Mouse (Mus musculus) cerebellum, adult 2 months (tissue): Measurements from ENCODE around the gene Tspan12.
"Not testable (repeated sequence)": the region's sequence is repeated elsewhere in the genome, so short reads cannot be mapped to it uniquely, and the experiment has no call there.

Source experiments
- CTCF ChIP-seq: fragments of 200-500 bp; IDR thresholded peaks from 2 replicates; pipeline ENCODE4 v1.5.1; 2011; ENCODE audit warnings: low read depth, mild to moderate bottlenecking, control low read depth, low read length, moderate library complexity, borderline replicate concordance; ENCODE audit not compliant: insufficient read depth
- POLR2A ChIP-seq: fragments of 200-500 bp; IDR thresholded peaks from 2 replicates; pipeline ENCODE4 v1.6.1; 2011; ENCODE audit warnings: low read length, control low read depth, borderline replicate concordance; ENCODE audit not compliant: insufficient read depth

DNA sequence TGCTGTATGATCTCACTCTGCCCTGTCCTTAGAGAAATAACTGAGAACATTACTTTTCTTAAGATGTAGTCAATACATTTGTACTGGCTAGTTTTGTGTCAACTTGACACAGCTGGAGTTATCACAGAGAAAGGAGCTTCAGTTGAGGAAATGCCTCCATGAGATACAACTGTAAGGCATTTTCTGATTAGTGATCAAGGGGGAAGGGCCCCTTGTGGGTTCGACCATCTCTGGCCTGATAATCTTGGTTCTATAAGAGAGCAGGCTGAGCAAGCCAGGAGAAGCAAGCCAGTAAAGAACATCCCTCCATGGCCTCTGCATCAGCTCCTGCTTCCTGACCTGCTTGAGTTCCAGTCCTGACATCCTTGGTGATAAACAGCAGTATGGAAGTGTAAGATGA is 62.7 kb downstream of the Tspan12 start:
- not testable (repeated sequence) for TF ChIP-seq CTCF, POLR2A
